Mouse (Mus musculus): ENCODE measurements around the gene Flt3l. TPM values are rescaled to one million over a fixed set of nuclear protein-coding genes. Genes with fewer than 3 reads are reported as not detected.

Flt3l gene
- total and polyA plus RNA-seq, 2 experiments from 2014 or later, result 1.9 to 2.3 TPM

DNA sequence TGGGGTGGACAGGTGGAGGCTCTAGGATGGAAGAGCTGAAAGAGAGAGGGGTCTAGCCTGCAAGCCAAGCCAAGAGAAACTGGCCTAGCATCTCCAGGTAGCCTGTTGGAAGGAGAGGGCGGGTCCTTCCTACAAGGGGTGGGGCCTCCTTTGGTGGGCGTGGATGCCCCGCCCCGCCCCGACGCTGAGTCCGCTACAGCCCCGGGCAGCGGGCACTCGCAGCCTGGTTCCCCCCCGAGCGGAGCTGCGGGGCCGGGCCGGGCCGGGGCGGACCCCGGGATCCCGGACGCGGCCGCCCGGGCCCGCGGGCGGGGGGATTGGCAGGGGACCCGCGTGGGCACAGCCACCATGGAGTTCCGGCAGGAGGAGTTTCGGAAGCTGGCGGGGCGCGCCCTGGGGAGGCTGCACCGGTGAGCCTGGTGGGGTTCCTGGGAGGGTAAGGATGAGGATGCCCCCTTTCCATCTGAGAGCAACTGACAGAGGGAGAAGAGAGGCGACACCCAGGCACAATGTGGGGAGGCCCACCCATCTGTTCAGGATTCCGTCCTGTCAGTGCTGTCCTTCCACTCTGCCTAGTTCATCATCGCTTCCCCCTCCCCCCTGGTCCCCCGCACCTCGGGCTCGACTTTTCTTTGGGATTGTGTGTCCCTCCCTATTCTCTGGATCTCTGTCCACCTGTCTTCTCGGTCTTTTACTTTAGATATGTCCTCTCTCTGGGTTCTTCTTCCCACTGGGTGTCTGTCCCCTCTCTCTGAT, 27.7 kb upstream of the Flt3l start, which contains the start of gene Slc17a7:
TSS of gene Slc17a7 (plus strand) at position 215 of the 756 bp plus-strand sequence.
- peak within 1 kb of the TSS; percentile 62 for H3K4me2 ChIP-seq (ENCODE audit: low read depth)
- peaks cover 6% of the 10 kb centered on the region; the same call in 1 of the 2 replicates for H3K4me1 ChIP-seq (ENCODE audit: insufficient read depth)
- DNase-seq (no peak), ATAC-seq (no peak)
- 2% methylated on average over 39 of the region's 41 CpGs for WGBS
- H3K36me3 ChIP-seq (ENCODE audit: insufficient read depth), result peaks cover 13% of the 10 kb centered on the region; the same call in 1 of the 2 replicates
- peaks cover 14% of the 10 kb centered on the region for H3K27me3 ChIP-seq (ENCODE audit: insufficient read depth, low read length)
- peak within 1 kb of the TSS; percentile 47 for H3K4me3 ChIP-seq (ENCODE audit: low read depth, low read length)
- peak within 1 kb of the TSS; percentile 75 for H3K27ac ChIP-seq (ENCODE audit: low read depth, low read length)
- no peaks in the 10 kb centered on the region for H3K9me3 ChIP-seq (ENCODE audit: low read length)
- no peak for TF ChIP-seq CTCF (IDR thresholded peaks at IDR 0.05; ENCODE audit: low read depth)
- H3K9ac ChIP-seq, result peak within 1 kb of the TSS; percentile 59

DNA sequence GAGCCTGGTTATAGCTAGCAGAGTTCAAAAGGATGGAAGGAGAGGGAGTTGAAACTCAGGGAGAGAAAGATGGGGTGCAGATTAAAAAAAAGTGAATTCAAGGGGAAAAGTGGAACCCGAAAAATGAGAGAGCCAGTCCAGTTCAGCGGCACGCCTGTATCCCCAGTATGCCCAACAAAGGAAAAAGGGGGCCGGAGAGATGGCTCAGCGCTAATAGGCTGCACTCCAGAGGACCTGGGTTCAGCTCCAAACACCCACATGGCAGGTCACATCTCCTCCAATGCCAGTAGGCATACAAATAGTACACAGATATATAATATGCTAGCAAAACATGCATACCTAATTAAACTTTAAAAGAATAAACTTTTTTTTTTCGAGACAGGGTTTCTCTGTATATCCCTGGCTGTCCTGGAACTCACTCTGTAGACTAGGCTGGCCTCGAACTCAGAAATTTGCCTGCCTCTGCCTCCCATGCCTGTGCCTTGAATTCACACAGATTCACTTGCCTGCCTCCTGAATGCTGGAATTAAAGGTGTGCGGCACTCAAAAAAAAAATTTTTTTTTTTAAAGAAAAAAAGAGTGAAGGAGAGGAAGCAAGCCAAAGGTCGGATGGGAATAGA, 26.9 kb upstream of the Flt3l start:
- H3K4me2 ChIP-seq (ENCODE audit: low read depth), result no peak overlapping the region
- WGBS, result 73% methylated on average over 9 of the region's 9 CpGs
- ATAC-seq, result no peak

DNA sequence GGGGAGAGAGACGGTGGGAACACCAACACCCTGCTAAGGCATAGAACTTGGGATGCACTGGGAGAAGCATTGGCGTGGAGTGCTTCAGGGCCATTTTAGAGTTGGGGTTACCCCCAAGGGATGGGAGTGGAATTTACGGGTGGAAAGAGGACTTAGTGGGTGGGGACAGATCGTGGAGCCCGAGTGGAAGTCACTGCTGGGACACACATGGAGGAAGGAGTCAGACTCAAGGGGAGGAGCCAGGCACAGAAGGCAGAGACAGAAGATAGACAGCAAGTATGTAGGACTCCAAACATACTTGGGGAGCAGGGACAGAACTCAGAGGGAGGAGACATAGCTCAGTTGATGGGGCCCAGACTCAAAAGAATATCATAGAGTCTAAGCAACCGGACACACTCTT, 26.3 kb upstream of the Flt3l start:
- 20% methylated on average over 6 of the region's 6 CpGs for WGBS
- H3K36me3 ChIP-seq (ENCODE audit: insufficient read depth), result peaks cover 23% of the 10 kb centered on the region; the same call in 1 of the 2 replicates
- peak overlapping the region; percentile 65 for H3K4me2 ChIP-seq (ENCODE audit: low read depth)
- no peak for TF ChIP-seq CTCF (IDR thresholded peaks at IDR 0.05; ENCODE audit: low read depth)
- H3K27ac ChIP-seq (ENCODE audit: low read depth, low read length), result peak overlapping the region; percentile 57; the same call in 1 of the 2 replicates
- DNase-seq (no peak), ATAC-seq (no peak)
- H3K4me3 ChIP-seq (ENCODE audit: low read depth, low read length), result peak overlapping the region; percentile 35
- H3K9ac ChIP-seq, result peak overlapping the region; percentile 22; the same call in 1 of the 2 replicates
- H3K4me1 ChIP-seq (ENCODE audit: insufficient read depth), result peaks cover 6% of the 10 kb centered on the region; the same call in 1 of the 2 replicates
- no peaks in the 10 kb centered on the region for H3K9me3 ChIP-seq (ENCODE audit: low read length)
- peaks cover 6% of the 10 kb centered on the region for H3K27me3 ChIP-seq (ENCODE audit: insufficient read depth, low read length)

More for the DNA sequence above, 26.9 kb upstream of the Flt3l start:
- no peak for TF ChIP-seq CTCF (IDR thresholded peaks at IDR 0.05; ENCODE audit: low read depth)
- Histone ChIP-seq H3K36me3 (ENCODE audit: insufficient read depth) (peaks cover 21% of the 10 kb centered on the region; the same call in 1 of the 2 replicates), H3K9me3 (ENCODE audit: low read length) (no peaks in the 10 kb centered on the region), H3K4me1 (ENCODE audit: insufficient read depth) (peaks cover 6% of the 10 kb centered on the region; the same call in 1 of the 2 replicates), H3K27me3 (ENCODE audit: insufficient read depth, low read length) (peaks cover 12% of the 10 kb centered on the region), H3K9ac (no peak overlapping the region), H3K4me3 (ENCODE audit: low read depth, low read length) (peak overlapping the region; percentile 47; the same call in 1 of the 2 replicates), H3K27ac (ENCODE audit: low read depth, low read length) (no peak overlapping the region)
- no peak for DNase-seq

DNA sequence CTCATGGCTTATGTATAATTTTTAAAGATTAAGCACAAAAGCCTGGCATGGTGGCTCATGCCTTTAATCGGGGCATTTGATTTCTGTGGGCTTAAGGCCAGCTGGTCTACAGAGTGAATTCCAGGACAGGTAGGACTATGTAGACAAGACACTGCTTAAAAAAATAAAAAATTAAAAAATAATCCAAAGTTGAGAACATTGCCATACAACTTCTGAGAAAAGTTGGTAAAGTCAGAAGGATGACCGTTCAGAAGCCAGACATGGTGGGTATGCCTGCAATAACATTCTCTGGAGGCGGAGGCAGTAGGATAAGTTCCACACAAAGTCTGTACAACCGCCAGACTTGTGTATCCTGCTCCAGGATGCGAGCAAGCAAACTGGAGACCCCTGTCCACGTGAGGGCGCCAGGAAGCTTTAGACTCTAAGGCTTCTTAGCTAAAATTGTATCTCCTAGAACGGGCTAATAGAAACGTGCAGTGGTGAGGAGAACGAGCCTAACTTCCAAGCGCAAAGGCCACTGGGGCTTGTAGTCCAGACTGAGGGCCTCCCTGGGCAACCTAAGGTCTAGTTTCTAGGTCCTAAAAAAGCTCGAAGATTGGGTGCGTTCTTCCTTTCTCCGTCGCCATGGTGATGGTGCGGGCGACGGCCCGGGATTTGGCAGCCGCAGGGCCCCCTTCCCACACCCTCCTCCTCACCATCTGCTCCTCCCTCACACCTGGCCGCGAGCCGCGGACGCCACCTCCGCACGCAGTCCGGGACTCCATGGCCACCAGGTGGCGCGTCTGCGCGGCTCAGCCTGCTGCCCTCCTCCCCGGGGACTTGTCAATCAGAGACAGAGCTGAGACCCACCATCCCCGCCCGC, 25.6 kb upstream of the Flt3l start:
- WGBS, result 4% methylated on average over 35 of the region's 35 CpGs
- no peaks in the 10 kb centered on the region for H3K9me3 ChIP-seq (ENCODE audit: low read length)
- H3K4me1 ChIP-seq (ENCODE audit: insufficient read depth), result peaks cover 6% of the 10 kb centered on the region; the same call in 1 of the 2 replicates
- peak; percentile 92 for TF ChIP-seq CTCF (IDR thresholded peaks at IDR 0.05; ENCODE audit: low read depth)
- H3K27me3 ChIP-seq (ENCODE audit: insufficient read depth, low read length), result peaks cover 6% of the 10 kb centered on the region; the same call in 1 of the 2 replicates
- H3K27ac ChIP-seq (ENCODE audit: low read depth, low read length), result peak overlapping the region; percentile 57; the same call in 1 of the 2 replicates
- ATAC-seq (peak; percentile 95), DNase-seq (peak; percentile 95)
- peak overlapping the region; percentile 35 for H3K4me3 ChIP-seq (ENCODE audit: low read depth, low read length)
- H3K36me3 ChIP-seq (ENCODE audit: insufficient read depth), result peaks cover 23% of the 10 kb centered on the region; the same call in 1 of the 2 replicates
- peak overlapping the region; percentile 65 for H3K4me2 ChIP-seq (ENCODE audit: low read depth)
- peak overlapping the region; percentile 22; the same call in 1 of the 2 replicates for H3K9ac ChIP-seq

DNA sequence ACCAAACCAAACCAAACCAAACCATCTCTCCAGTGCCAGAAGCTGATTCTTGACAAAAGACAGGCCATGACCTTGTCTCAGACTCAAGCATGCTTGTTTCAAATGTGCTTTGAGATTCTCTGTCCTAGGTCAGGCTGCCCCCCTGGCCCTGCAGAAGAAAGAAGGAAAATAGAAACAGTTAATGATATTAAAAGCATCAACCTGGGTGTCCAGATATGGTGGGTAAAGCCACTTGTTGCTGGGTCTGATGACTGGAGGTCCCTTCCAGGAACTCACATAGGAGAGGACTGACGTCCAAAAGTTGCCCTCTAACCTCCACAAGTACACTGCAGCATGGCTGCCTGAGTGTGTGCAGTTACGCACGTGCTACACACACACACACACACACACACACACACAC, 24.6 kb upstream of the Flt3l start:
- WGBS, result 88% methylated on average over 3 of the region's 3 CpGs
- DNase-seq (no peak), ATAC-seq (no peak)
- Histone ChIP-seq H3K4me3 (ENCODE audit: low read depth, low read length) (no peak overlapping the region), H3K4me1 (ENCODE audit: insufficient read depth) (peaks cover 6% of the 10 kb centered on the region; the same call in 1 of the 2 replicates), H3K36me3 (ENCODE audit: insufficient read depth) (peaks cover 23% of the 10 kb centered on the region; the same call in 1 of the 2 replicates), H3K4me2 (ENCODE audit: low read depth) (no peak overlapping the region), H3K9ac (no peak overlapping the region), H3K27ac (ENCODE audit: low read depth, low read length) (no peak overlapping the region), H3K9me3 (ENCODE audit: low read length) (no peaks in the 10 kb centered on the region), H3K27me3 (ENCODE audit: insufficient read depth, low read length) (peaks cover 6% of the 10 kb centered on the region; the same call in 1 of the 2 replicates)
- no peak for TF ChIP-seq CTCF (IDR thresholded peaks at IDR 0.05; ENCODE audit: low read depth)

DNA sequence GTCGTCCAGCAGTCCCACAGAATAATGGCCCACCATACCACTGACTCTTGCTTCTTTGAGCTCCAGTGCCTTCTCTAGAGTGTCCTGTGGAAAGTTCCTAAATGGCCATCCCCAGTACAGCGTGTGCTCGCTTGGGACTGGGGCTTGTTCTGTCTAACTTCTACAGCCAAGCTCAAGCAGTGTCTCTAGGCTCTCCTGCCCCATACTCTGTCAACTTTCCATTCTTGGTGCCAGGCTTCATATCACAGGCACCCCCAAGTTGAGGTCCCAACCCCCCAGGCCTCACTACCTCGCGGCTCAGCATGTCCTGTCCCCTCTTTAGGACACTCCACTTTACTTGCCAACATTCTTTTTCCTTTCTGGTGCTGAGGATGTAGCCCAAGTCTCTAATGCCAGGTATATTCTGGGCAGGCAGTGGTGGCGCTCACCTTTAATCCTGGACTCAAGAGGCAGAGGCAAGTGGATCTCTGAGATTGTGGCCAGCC, 24.1 kb upstream of the Flt3l start:
- Histone ChIP-seq H3K4me1 (ENCODE audit: insufficient read depth) (peaks cover 7% of the 10 kb centered on the region), H3K36me3 (ENCODE audit: insufficient read depth) (peaks cover 23% of the 10 kb centered on the region; the same call in 1 of the 2 replicates), H3K9me3 (ENCODE audit: low read length) (no peaks in the 10 kb centered on the region), H3K4me3 (ENCODE audit: low read depth, low read length) (no peak overlapping the region), H3K9ac (no peak overlapping the region), H3K27me3 (ENCODE audit: insufficient read depth, low read length) (peaks cover 6% of the 10 kb centered on the region; the same call in 1 of the 2 replicates), H3K27ac (ENCODE audit: low read depth, low read length) (no peak overlapping the region), H3K4me2 (ENCODE audit: low read depth) (no peak overlapping the region)
- TF ChIP-seq CTCF (IDR thresholded peaks at IDR 0.05; ENCODE audit: low read depth), result no peak
- no peak for ATAC-seq
- no peak for DNase-seq
- WGBS, result 91% methylated on average over 6 of the region's 6 CpGs
